Mouse (Mus musculus) kidney, postnatal 0 days (tissue): ENCODE measurements around the gene Mief1. TPM values are rescaled to one million over a fixed set of nuclear protein-coding genes. Genes with fewer than 3 reads are reported as not detected.

Source experiments
- ATAC-seq: fragments of 200-750 bp; cut with Nextera tagmentation; replicated peaks from 2 replicates; pipeline ENCODE4 v1.8.0; 2017; ENCODE audit warnings: low read depth, moderate number of reproducible peaks, moderate TSS enrichment, moderate library complexity; ENCODE audit not compliant: low FRiP score
- DNase-seq: peaks from one replicate; pipeline ENCODE4 v3.0.0-alpha.2; 2016; ENCODE audit warnings: low spot score
- H3K27ac ChIP-seq: fragments of 300-500 bp; sonication (generic); 2 replicates; pipeline ENCODE4 v1.5.1; 2014; ENCODE audit warnings: mild to moderate bottlenecking
- H3K27me3 ChIP-seq: fragments of 300-500 bp; sonication (generic); 2 replicates; pipeline ENCODE4 v1.6.1; 2014; ENCODE audit warnings: low read length, mixed read lengths; ENCODE audit not compliant: insufficient read depth
- H3K36me3 ChIP-seq: fragments of 300-500 bp; sonication (generic); 2 replicates; pipeline ENCODE4 v1.6.1; 2014; ENCODE audit warnings: low read length, mixed read lengths; ENCODE audit not compliant: insufficient read depth
- H3K4me1 ChIP-seq: fragments of 300-500 bp; sonication (generic); replicated peaks from 2 replicates; pipeline ENCODE4 v1.6.1; 2014; ENCODE audit warnings: antibody characterized with exemption, low read length, mixed read lengths; ENCODE audit not compliant: insufficient read depth
- H3K4me2 ChIP-seq: fragments of 300-500 bp; sonication (generic); 2 replicates; pipeline ENCODE4 v1.6.1; 2014; ENCODE audit warnings: mild to moderate bottlenecking, low read length, moderate library complexity, mixed read lengths
- H3K4me3 ChIP-seq: fragments of 300-500 bp; sonication (generic); replicated peaks from 2 replicates; pipeline ENCODE4 v1.5.1; 2014; ENCODE audit warnings: low read depth, low read length
- H3K9ac ChIP-seq: fragments of 300-500 bp; sonication (generic); 2 replicates; pipeline ENCODE4 v1.6.1; 2014; ENCODE audit warnings: low read depth, low read length
- H3K9me3 ChIP-seq: fragments of 300-500 bp; sonication (generic); replicated peaks from 2 replicates; pipeline ENCODE4 v1.6.1; 2016; ENCODE audit warnings: low read length, inconsistent platforms, mixed read lengths
- CTCF ChIP-seq: IDR thresholded peaks from 2 replicates; pipeline ENCODE4 v1.5.1; 2016; ENCODE audit warnings: antibody characterized with exemption, low read depth, mild to moderate bottlenecking, moderate library complexity
- WGBS: fragments of 180-500 bp; shearing (Covaris S2); extraction: QIAGEN DNeasy Blood & Tissue Kit; methylation state at CpG from one replicate; pipeline ENCODE4 v1.1.7; 2014; 5-methylcytosine and 5-hydroxymethylcytosine counted together
- polyA plus RNA-seq: library from polyadenylated mRNA; unstranded; fragments of >200 nt; fragmentation: Nextera tagmentation; extraction: Ambion mirVana; gene quantifications from 2 replicates; pipeline ENCODE4 v1.2.1, GENCODE M21; 2015

Mief1 gene
- polyA plus RNA-seq, 1 experiment from 2014 or later, result 19.9 TPM

- Histone ChIP-seq H3K36me3 (no peaks in the 10 kb centered on the region), H3K9me3 (no peaks in the 10 kb centered on the region), H3K4me2 (no peak overlapping the region), H3K9ac (no peak overlapping the region), H3K27me3 (no peaks in the 10 kb centered on the region), H3K4me3 (no peak overlapping the region), H3K4me1 (no peaks in the 10 kb centered on the region), H3K27ac (no peak overlapping the region)
- no peak for DNase-seq
- no peak for ATAC-seq
- no peak for TF ChIP-seq CTCF
- 85% methylated on average over 2 of the region's 2 CpGs for WGBS
Observed at GRCm38 (mm10) chr15:80199556-80199955, 34.3 kb upstream of the Mief1 start.

GRCm38 (mm10) chr15:80202111-80202775 lies 31.6 kb upstream of the Mief1 start:
- Histone ChIP-seq H3K4me3 (no peak overlapping the region), H3K9ac (no peak overlapping the region), H3K4me2 (no peak overlapping the region), H3K27ac (no peak overlapping the region), H3K4me1 (no peaks in the 10 kb centered on the region), H3K27me3 (no peaks in the 10 kb centered on the region), H3K36me3 (no peaks in the 10 kb centered on the region), H3K9me3 (no peaks in the 10 kb centered on the region)
- no peak for TF ChIP-seq CTCF
- DNase-seq, result no peak
- no peak for ATAC-seq
- WGBS, result 80% methylated on average over 6 of the region's 6 CpGs

DNA sequence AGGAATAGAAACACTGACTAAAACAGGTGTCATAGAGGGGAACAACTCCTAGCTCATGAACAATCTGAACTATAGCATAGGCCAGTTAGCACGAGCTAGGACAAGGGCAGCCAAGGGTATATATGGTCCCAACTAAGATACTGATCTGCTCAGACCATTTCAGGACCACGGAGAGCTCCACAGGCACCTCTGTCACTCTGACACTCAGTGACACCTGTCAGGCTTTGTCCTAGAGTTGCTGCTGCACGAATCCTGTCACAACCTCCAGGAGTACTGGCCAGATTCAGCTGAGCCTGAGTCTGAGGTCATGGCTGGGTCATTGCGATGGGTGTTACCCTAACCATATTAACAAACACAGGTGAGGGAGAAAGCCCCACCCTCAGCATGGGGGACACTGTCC lies 30.4 kb upstream of the Mief1 start:
- ATAC-seq, result no peak

GRCm38 (mm10) chr15:80206057-80206565 lies 27.7 kb upstream of the Mief1 start:
- Histone ChIP-seq H3K4me1 (no peaks in the 10 kb centered on the region), H3K36me3 (no peaks in the 10 kb centered on the region), H3K27ac (no peak overlapping the region), H3K4me2 (no peak overlapping the region), H3K9ac (no peak overlapping the region), H3K27me3 (no peaks in the 10 kb centered on the region), H3K9me3 (no peaks in the 10 kb centered on the region), H3K4me3 (no peak overlapping the region)
- no peak for DNase-seq
- ATAC-seq, result no peak
- TF ChIP-seq CTCF, result no peak
- WGBS, result 92% methylated on average over 3 of the region's 3 CpGs

More for the DNA sequence above, 30.4 kb upstream of the Mief1 start:
- 35% methylated on average over 4 of the region's 4 CpGs for WGBS
- peak; percentile 34 for DNase-seq
- TF ChIP-seq CTCF, result no peak
- H3K27ac ChIP-seq, result no peak overlapping the region
- no peaks in the 10 kb centered on the region for H3K27me3 ChIP-seq
- H3K36me3 ChIP-seq, result no peaks in the 10 kb centered on the region
- H3K4me3 ChIP-seq, result no peak overlapping the region
- H3K4me2 ChIP-seq, result no peak overlapping the region
- H3K4me1 ChIP-seq, result no peaks in the 10 kb centered on the region
- no peaks in the 10 kb centered on the region for H3K9me3 ChIP-seq
- H3K9ac ChIP-seq, result no peak overlapping the region

- peak; percentile 47 for DNase-seq
- Histone ChIP-seq H3K27me3 (no peaks in the 10 kb centered on the region), H3K4me1 (no peaks in the 10 kb centered on the region), H3K36me3 (no peaks in the 10 kb centered on the region), H3K4me2 (no peak overlapping the region), H3K9ac (no peak overlapping the region), H3K27ac (no peak overlapping the region), H3K4me3 (no peak overlapping the region), H3K9me3 (no peaks in the 10 kb centered on the region)
- ATAC-seq, result no peak
- TF ChIP-seq CTCF, result no peak
- WGBS, result 20% methylated on average over 4 of the region's 4 CpGs
Observed at GRCm38 (mm10) chr15:80208446-80208845, 25.4 kb upstream of the Mief1 start.

DNA sequence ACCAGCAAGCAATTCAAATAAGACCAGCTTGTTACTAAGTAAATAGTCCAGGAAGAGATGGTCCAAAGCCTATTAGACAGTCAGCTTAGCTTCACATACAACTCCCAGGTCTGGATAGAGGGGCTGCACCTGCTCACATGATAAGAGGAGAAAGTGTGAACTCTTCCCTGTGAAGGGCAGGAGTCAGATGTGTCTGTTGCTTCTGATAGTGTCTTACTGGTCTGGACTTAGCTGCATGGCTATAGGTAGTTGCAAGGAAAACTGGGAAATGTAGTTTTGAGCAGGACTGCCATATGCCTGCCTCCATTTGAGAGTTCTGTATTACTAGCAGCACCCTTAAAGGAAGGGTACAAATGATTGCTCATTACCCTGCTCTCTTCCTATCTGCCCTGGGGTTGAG lies 20.1 kb upstream of the Mief1 start:
- H3K9me3 ChIP-seq, result no peaks in the 10 kb centered on the region
- no peak overlapping the region for H3K4me3 ChIP-seq
- ATAC-seq (no peak), DNase-seq (no peak)
- no peak for TF ChIP-seq CTCF
- H3K27me3 ChIP-seq, result no peaks in the 10 kb centered on the region
- no peak overlapping the region for H3K27ac ChIP-seq
- no peak overlapping the region for H3K4me2 ChIP-seq
- no peak overlapping the region for H3K9ac ChIP-seq
- H3K36me3 ChIP-seq, result no peaks in the 10 kb centered on the region
- no peaks in the 10 kb centered on the region for H3K4me1 ChIP-seq
